Mouse (Mus musculus): Measurements from ENCODE around the gene Eif3f. TPM values are rescaled to one million over a fixed set of nuclear protein-coding genes. Genes with fewer than 3 reads are reported as not detected.

Eif3f gene
- polyA plus RNA-seq, 1 experiment from 2014 or later = 57.5 TPM

GRCm38 (mm10) chr7:108957734-108958133 lies 23.5 kb downstream of the Eif3f start:
- Histone ChIP-seq H3K27ac (ENCODE audit: low read depth, low read length) (no peak overlapping the region), H3K9me3 (ENCODE audit: control insufficient read depth) (no peaks in the 10 kb centered on the region), H3K4me3 (ENCODE audit: low read depth, low read length) (no peak overlapping the region), H3K36me3 (ENCODE audit: control insufficient read depth, insufficient read depth) (no peaks in the 10 kb centered on the region), H3K9ac (ENCODE audit: low read depth, low read length) (no peak overlapping the region), H3K4me1 (replicated peaks; ENCODE audit: control insufficient read depth, insufficient read depth, low read length) (no peaks in the 10 kb centered on the region), H3K4me2 (replicated peaks; ENCODE audit: low read depth) (no peak overlapping the region), H3K27me3 (replicated peaks; ENCODE audit: control insufficient read depth, insufficient read depth, low read length) (no peaks in the 10 kb centered on the region)
- 73% methylated on average over 2 of the region's 2 CpGs for WGBS
- no peak for ATAC-seq
- no peak for TF ChIP-seq CTCF (IDR thresholded peaks at IDR 0.05; ENCODE audit: low read depth)

GRCm38 (mm10) chr7:108965968-108966367 lies 31.8 kb downstream of the Eif3f start:
- H3K4me3 ChIP-seq (ENCODE audit: low read depth, low read length) = no peak overlapping the region

GRCm38 (mm10) chr7:108966742-108967362 lies 32.6 kb downstream of the Eif3f start:
- no peaks in the 10 kb centered on the region for H3K9me3 ChIP-seq (ENCODE audit: control insufficient read depth)
- no peaks in the 10 kb centered on the region for H3K27me3 ChIP-seq (replicated peaks; ENCODE audit: control insufficient read depth, insufficient read depth, low read length)
- no peaks in the 10 kb centered on the region for H3K4me1 ChIP-seq (replicated peaks; ENCODE audit: control insufficient read depth, insufficient read depth, low read length)
- H3K9ac ChIP-seq (ENCODE audit: low read depth, low read length) = no peak overlapping the region
- TF ChIP-seq CTCF (IDR thresholded peaks at IDR 0.05; ENCODE audit: low read depth) = peak; percentile 91
- H3K27ac ChIP-seq (ENCODE audit: low read depth, low read length) = no peak overlapping the region
- ATAC-seq = 0 out of 2 replicates have a peak, but pooled peaks have one; percentile 41
- H3K36me3 ChIP-seq (ENCODE audit: control insufficient read depth, insufficient read depth) = no peaks in the 10 kb centered on the region
- H3K4me2 ChIP-seq (replicated peaks; ENCODE audit: low read depth) = no peak overlapping the region
- H3K4me3 ChIP-seq (ENCODE audit: low read depth, low read length) = no peak overlapping the region
- WGBS = 26% methylated on average over 7 of the region's 7 CpGs

More at GRCm38 (mm10) chr7:108965968-108966367, 31.8 kb downstream of the Eif3f start:
- Histone ChIP-seq H3K9me3 (ENCODE audit: control insufficient read depth) (no peaks in the 10 kb centered on the region), H3K27me3 (replicated peaks; ENCODE audit: control insufficient read depth, insufficient read depth, low read length) (no peaks in the 10 kb centered on the region), H3K4me2 (replicated peaks; ENCODE audit: low read depth) (no peak overlapping the region), H3K4me1 (replicated peaks; ENCODE audit: control insufficient read depth, insufficient read depth, low read length) (no peaks in the 10 kb centered on the region), H3K27ac (ENCODE audit: low read depth, low read length) (no peak overlapping the region), H3K36me3 (ENCODE audit: control insufficient read depth, insufficient read depth) (no peaks in the 10 kb centered on the region), H3K9ac (ENCODE audit: low read depth, low read length) (no peak overlapping the region)
- ATAC-seq = no peak
- 26% methylated on average over 2 of the region's 2 CpGs for WGBS
- peak; percentile 49 for TF ChIP-seq CTCF (IDR thresholded peaks at IDR 0.05; ENCODE audit: low read depth)

GRCm38 (mm10) chr7:108968201-108968600 lies 34.0 kb downstream of the Eif3f start:
- no peaks in the 10 kb centered on the region for H3K9me3 ChIP-seq (ENCODE audit: control insufficient read depth)

GRCm38 (mm10) chr7:108972273-108972672 lies 38.1 kb downstream of the Eif3f start:
- Histone ChIP-seq H3K27ac (ENCODE audit: low read depth, low read length) (no peak overlapping the region), H3K27me3 (replicated peaks; ENCODE audit: control insufficient read depth, insufficient read depth, low read length) (no peaks in the 10 kb centered on the region), H3K9ac (ENCODE audit: low read depth, low read length) (no peak overlapping the region), H3K4me3 (ENCODE audit: low read depth, low read length) (no peak overlapping the region), H3K9me3 (ENCODE audit: control insufficient read depth) (no peaks in the 10 kb centered on the region), H3K4me1 (replicated peaks; ENCODE audit: control insufficient read depth, insufficient read depth, low read length) (no peaks in the 10 kb centered on the region), H3K36me3 (ENCODE audit: control insufficient read depth, insufficient read depth) (no peaks in the 10 kb centered on the region), H3K4me2 (replicated peaks; ENCODE audit: low read depth) (no peak overlapping the region)
- TF ChIP-seq CTCF (IDR thresholded peaks at IDR 0.05; ENCODE audit: low read depth) = no peak
- WGBS = 63% methylated on average over 6 of the region's 6 CpGs
- ATAC-seq = no peak

More at GRCm38 (mm10) chr7:108968201-108968600, 34.0 kb downstream of the Eif3f start:
- Histone ChIP-seq H3K4me1 (replicated peaks; ENCODE audit: control insufficient read depth, insufficient read depth, low read length) (no peaks in the 10 kb centered on the region), H3K4me2 (replicated peaks; ENCODE audit: low read depth) (no peak overlapping the region), H3K27ac (ENCODE audit: low read depth, low read length) (no peak overlapping the region), H3K36me3 (ENCODE audit: control insufficient read depth, insufficient read depth) (no peaks in the 10 kb centered on the region), H3K27me3 (replicated peaks; ENCODE audit: control insufficient read depth, insufficient read depth, low read length) (no peaks in the 10 kb centered on the region), H3K9ac (ENCODE audit: low read depth, low read length) (no peak overlapping the region), H3K4me3 (ENCODE audit: low read depth, low read length) (no peak overlapping the region)
- WGBS = 26% methylated on average over 6 of the region's 6 CpGs
- no peak for ATAC-seq
- no peak for TF ChIP-seq CTCF (IDR thresholded peaks at IDR 0.05; ENCODE audit: low read depth)

GRCm38 (mm10) chr7:108985934-108986708 lies 51.9 kb downstream of the Eif3f start:
- ATAC-seq = no peak
- Histone ChIP-seq H3K4me3 (ENCODE audit: low read depth, low read length) (no peak overlapping the region), H3K36me3 (ENCODE audit: control insufficient read depth, insufficient read depth) (no peaks in the 10 kb centered on the region), H3K9ac (ENCODE audit: low read depth, low read length) (no peak overlapping the region), H3K4me2 (replicated peaks; ENCODE audit: low read depth) (no peak overlapping the region), H3K4me1 (replicated peaks; ENCODE audit: control insufficient read depth, insufficient read depth, low read length) (no peaks in the 10 kb centered on the region), H3K9me3 (ENCODE audit: control insufficient read depth) (no peaks in the 10 kb centered on the region), H3K27me3 (replicated peaks; ENCODE audit: control insufficient read depth, insufficient read depth, low read length) (no peaks in the 10 kb centered on the region), H3K27ac (ENCODE audit: low read depth, low read length) (no peak overlapping the region)
- TF ChIP-seq CTCF (IDR thresholded peaks at IDR 0.05; ENCODE audit: low read depth) = no peak
- whole genome bisulfite sequencing = 92% methylated on average over 2 of the region's 3 CpGs

Measured in intestine, postnatal 0 days (tissue).